Mouse (Mus musculus) midbrain, embryonic 14.5 days (tissue): ENCODE measurements around the gene Iars2. TPM values are rescaled to one million over a fixed set of nuclear protein-coding genes. Genes with fewer than 3 reads are reported as not detected.

Experiments used
- ATAC-seq: fragments of 200-750 bp; cut with Nextera tagmentation; 2 replicates; pipeline ENCODE4 v1.8.0; 2017; ENCODE audit warnings: moderate number of reproducible peaks, moderate library complexity; ENCODE audit not compliant: low FRiP score, low TSS enrichment
- DNase-seq: peaks from one replicate; pipeline ENCODE4 v3.0.0-alpha.2; 2015
- H3K27ac ChIP-seq: fragments of 300-500 bp; sonication (generic); replicated peaks from 2 replicates; pipeline ENCODE4 v1.5.1; 2014; ENCODE audit warnings: mild to moderate bottlenecking, low read depth, low read length, moderate library complexity
- H3K27me3 ChIP-seq: fragments of 300-500 bp; sonication (generic); 2 replicates; pipeline ENCODE4 v1.6.1; 2014; ENCODE audit warnings: low read length, control low read depth, mixed read lengths; ENCODE audit not compliant: control insufficient read depth, insufficient read depth
- H3K36me3 ChIP-seq: fragments of 300-500 bp; sonication (generic); 2 replicates; pipeline ENCODE4 v1.6.1; 2014; ENCODE audit warnings: low read length, control low read depth; ENCODE audit not compliant: control insufficient read depth, insufficient read depth
- H3K4me1 ChIP-seq: fragments of 300-500 bp; sonication (generic); 2 replicates; pipeline ENCODE4 v1.6.1; 2014; ENCODE audit warnings: mild to moderate bottlenecking, antibody characterized with exemption, low read length, control low read depth; ENCODE audit not compliant: control insufficient read depth, insufficient read depth
- H3K4me2 ChIP-seq: fragments of 300-500 bp; sonication (generic); 2 replicates; pipeline ENCODE4 v1.6.1; 2014; ENCODE audit warnings: mild to moderate bottlenecking, low read length, moderate library complexity
- H3K4me3 ChIP-seq: fragments of 300-500 bp; sonication (generic); replicated peaks from 2 replicates; pipeline ENCODE4 v1.5.1; 2014; ENCODE audit warnings: low read depth, low read length
- H3K9ac ChIP-seq: fragments of 300-500 bp; sonication (generic); replicated peaks from 2 replicates; pipeline ENCODE4 v1.6.1; 2014; ENCODE audit warnings: mild to moderate bottlenecking, low read length, moderate library complexity
- H3K9me3 ChIP-seq: fragments of 300-500 bp; sonication (generic); 2 replicates; pipeline ENCODE4 v1.6.1; 2016; ENCODE audit warnings: low read length, control low read depth, mixed read lengths; ENCODE audit not compliant: control insufficient read depth
- WGBS: fragments of 180-500 bp; shearing (Covaris S2); extraction: QIAGEN DNeasy Blood & Tissue Kit; methylation state at CpG from one replicate; pipeline ENCODE4 v1.1.7; 2014; 5-methylcytosine and 5-hydroxymethylcytosine counted together
- polyA plus RNA-seq: library from polyadenylated mRNA; unstranded; fragments of >200 nt; fragmentation: Nextera tagmentation; extraction: Ambion mirVana; gene quantifications from 2 replicates; pipeline ENCODE4 v1.2.1, GENCODE M21; 2014

The Iars2 gene
- polyA plus RNA-seq, 1 experiment from 2014 or later: 22.3 TPM

GRCm38 (mm10) chr1:185256753-185257152 is 72.4 kb downstream of the Iars2 start:
- Histone ChIP-seq H3K27ac (no peak overlapping the region), H3K4me3 (no peak overlapping the region), H3K36me3 (peaks cover 62% of the 10 kb centered on the region), H3K27me3 (no peaks in the 10 kb centered on the region), H3K9ac (no peak overlapping the region), H3K4me1 (no peaks in the 10 kb centered on the region), H3K4me2 (no peak overlapping the region), H3K9me3 (no peaks in the 10 kb centered on the region)
- ATAC-seq: no peak
- WGBS: 34% methylated on average over 3 of the region's 3 CpGs
- no peak for DNase-seq

DNA sequence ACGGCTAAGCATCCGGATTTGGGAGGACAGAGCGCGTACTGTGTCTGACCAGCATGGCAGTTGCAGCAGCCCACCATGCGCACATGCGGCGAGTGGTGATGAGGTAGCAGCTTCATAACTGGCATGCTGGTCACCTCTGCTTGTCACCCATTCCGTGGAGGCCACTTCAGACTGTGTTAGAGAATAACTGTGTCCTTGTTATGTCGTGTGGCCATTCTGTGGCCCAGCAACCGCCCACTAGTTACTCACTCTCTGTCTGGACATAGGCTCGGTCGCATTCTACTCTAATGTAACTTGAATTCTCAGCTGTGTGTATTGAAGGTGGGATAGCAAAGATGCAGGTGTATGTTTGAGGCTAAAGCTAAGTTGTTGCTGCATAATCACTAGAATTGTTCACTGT is 73.9 kb downstream of the Iars2 start:
- no peaks in the 10 kb centered on the region for H3K4me1 ChIP-seq
- H3K4me2 ChIP-seq: no peak overlapping the region
- no peak overlapping the region for H3K9ac ChIP-seq
- peaks cover 62% of the 10 kb centered on the region for H3K36me3 ChIP-seq
- DNase-seq: no peak
- H3K9me3 ChIP-seq: no peaks in the 10 kb centered on the region
- H3K4me3 ChIP-seq: no peak overlapping the region
- ATAC-seq: no peak
- no peaks in the 10 kb centered on the region for H3K27me3 ChIP-seq
- no peak overlapping the region for H3K27ac ChIP-seq
- 93% methylated on average over 12 of the region's 12 CpGs for WGBS

- Histone ChIP-seq H3K4me2 (no peak overlapping the region), H3K27ac (0 out of 2 replicates have a peak overlapping the region, but pooled peaks have one; percentile 41), H3K9ac (no peak overlapping the region), H3K9me3 (no peaks in the 10 kb centered on the region), H3K36me3 (peaks cover 68% of the 10 kb centered on the region), H3K4me3 (no peak overlapping the region), H3K4me1 (no peaks in the 10 kb centered on the region), H3K27me3 (no peaks in the 10 kb centered on the region)
- WGBS: 73% methylated on average over 12 of the region's 12 CpGs
- no peak for ATAC-seq
- peak; percentile 69 for DNase-seq
These were observed 75.9 kb downstream of the Iars2 start for GRCm38 (mm10) chr1:185253140-185253892.

- Histone ChIP-seq H3K4me1 (no peaks in the 10 kb centered on the region), H3K9ac (no peak overlapping the region), H3K4me3 (no peak overlapping the region), H3K4me2 (no peak overlapping the region), H3K27ac (no peak overlapping the region), H3K36me3 (peaks cover 74% of the 10 kb centered on the region), H3K27me3 (no peaks in the 10 kb centered on the region), H3K9me3 (no peaks in the 10 kb centered on the region)
- 90% methylated on average over 3 of the region's 3 CpGs for WGBS
- DNase-seq (no peak), ATAC-seq (no peak)
These were observed 76.8 kb downstream of the Iars2 start for GRCm38 (mm10) chr1:185252351-185252750.

- no peak overlapping the region for H3K4me2 ChIP-seq
- H3K27me3 ChIP-seq: no peaks in the 10 kb centered on the region
- 96% methylated on average over 8 of the region's 8 CpGs for WGBS
- H3K4me1 ChIP-seq: no peaks in the 10 kb centered on the region
- H3K9me3 ChIP-seq: no peaks in the 10 kb centered on the region
- H3K9ac ChIP-seq: no peak overlapping the region
- peaks cover 83% of the 10 kb centered on the region for H3K36me3 ChIP-seq
- H3K27ac ChIP-seq: no peak overlapping the region
- DNase-seq (no peak), ATAC-seq (no peak)
- H3K4me3 ChIP-seq: no peak overlapping the region
These were observed 80.5 kb downstream of the Iars2 start for GRCm38 (mm10) chr1:185248728-185249127.

DNA sequence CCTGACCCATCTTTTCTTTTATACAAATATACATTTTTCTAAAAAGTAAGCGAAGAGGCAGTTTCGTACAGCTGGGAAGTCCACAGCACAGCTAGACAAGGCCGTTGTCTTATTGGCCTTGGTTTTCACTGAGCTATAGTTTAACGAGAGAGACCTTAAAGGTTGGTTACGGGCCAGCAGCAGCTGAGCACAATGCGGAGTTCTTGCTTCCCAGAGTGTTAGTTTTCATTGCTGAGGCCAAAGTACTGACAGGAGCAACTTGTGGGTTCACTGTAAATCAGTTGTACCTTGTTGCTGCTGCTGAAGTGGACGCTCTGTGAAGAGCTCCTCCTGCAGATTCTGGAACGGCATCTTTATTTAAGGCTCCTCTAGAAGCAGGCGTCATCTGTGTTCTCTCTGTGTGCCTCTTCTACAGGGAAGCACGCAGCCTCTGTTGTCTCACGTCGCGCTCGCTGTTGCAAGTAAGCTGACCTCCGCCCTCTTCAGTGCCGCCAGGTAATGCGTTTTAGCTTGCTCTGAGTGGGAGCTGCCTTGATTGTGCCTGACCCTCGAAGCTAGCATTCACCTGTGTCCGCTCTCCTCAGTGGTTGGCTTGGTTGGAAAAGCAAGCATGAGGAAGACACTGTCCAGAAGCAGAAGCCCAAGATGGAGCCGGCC is 81.6 kb downstream of the Iars2 start:
- Histone ChIP-seq H3K4me1 (no peaks in the 10 kb centered on the region), H3K4me2 (no peak overlapping the region), H3K4me3 (no peak overlapping the region), H3K36me3 (peaks cover 85% of the 10 kb centered on the region), H3K27me3 (no peaks in the 10 kb centered on the region), H3K27ac (no peak overlapping the region), H3K9ac (no peak overlapping the region), H3K9me3 (no peaks in the 10 kb centered on the region)
- ATAC-seq (no peak), DNase-seq (no peak)
- 94% methylated on average over 20 of the region's 20 CpGs for WGBS

DNA sequence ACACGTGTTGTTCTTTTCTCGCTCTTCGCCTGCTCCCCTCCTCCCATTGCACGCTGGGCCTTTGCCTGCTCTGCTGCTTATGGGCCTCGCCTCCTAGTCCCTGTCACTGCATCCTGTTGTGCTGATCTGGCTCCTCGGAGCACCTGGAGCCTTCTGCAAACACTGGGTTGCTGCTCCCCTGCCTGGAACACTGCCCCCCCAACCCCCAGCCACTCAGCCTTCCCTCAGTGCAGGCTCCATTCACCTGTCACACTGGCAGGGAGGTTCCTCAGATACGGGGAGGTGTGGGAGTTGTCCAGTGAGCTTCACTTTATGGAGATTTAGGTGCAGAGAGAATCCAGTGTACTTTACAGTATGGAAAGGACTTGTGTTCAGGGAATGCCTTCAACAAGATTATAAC is 83.7 kb downstream of the Iars2 start:
- no peaks in the 10 kb centered on the region for H3K27me3 ChIP-seq
- no peak for ATAC-seq
- H3K4me3 ChIP-seq: no peak overlapping the region
- H3K27ac ChIP-seq: no peak overlapping the region
- 84% methylated on average over 7 of the region's 7 CpGs for WGBS
- no peaks in the 10 kb centered on the region for H3K4me1 ChIP-seq
- DNase-seq: no peak
- H3K4me2 ChIP-seq: no peak overlapping the region
- H3K36me3 ChIP-seq: peaks cover 84% of the 10 kb centered on the region
- H3K9me3 ChIP-seq: no peaks in the 10 kb centered on the region
- H3K9ac ChIP-seq: no peak overlapping the region

DNA sequence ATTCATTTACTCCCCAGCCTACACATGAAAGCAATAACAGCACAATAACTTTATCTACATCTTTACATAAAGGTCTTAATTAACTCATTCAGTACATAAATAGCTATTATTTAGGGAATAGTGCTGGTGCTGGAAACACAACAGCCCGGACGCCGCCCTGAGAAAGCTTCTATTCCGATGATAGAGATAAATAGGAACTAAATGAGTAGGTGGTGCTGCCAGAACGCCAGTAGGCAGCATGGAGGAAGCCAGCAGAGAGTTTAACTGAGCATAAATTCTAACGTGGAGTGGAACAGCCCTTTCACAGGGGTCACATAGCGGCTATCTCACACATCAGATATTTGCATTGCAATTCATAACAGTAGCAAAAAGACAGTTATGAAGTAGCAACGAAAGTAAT is 86.2 kb downstream of the Iars2 start:
- WGBS: 94% methylated on average over 8 of the region's 8 CpGs
- no peak for ATAC-seq
- no peak for DNase-seq

GRCm38 (mm10) chr1:185236530-185236929 is 92.7 kb downstream of the Iars2 start:
- H3K4me3 ChIP-seq: no peak overlapping the region

More for the DNA sequence above, 86.2 kb downstream of the Iars2 start:
- no peaks in the 10 kb centered on the region for H3K27me3 ChIP-seq
- H3K9me3 ChIP-seq: no peaks in the 10 kb centered on the region
- H3K4me1 ChIP-seq: no peaks in the 10 kb centered on the region
- H3K27ac ChIP-seq: no peak overlapping the region
- H3K4me3 ChIP-seq: no peak overlapping the region
- no peak overlapping the region for H3K9ac ChIP-seq
- no peak overlapping the region for H3K4me2 ChIP-seq
- peaks cover 83% of the 10 kb centered on the region for H3K36me3 ChIP-seq

More at GRCm38 (mm10) chr1:185236530-185236929, 92.7 kb downstream of the Iars2 start:
- no peaks in the 10 kb centered on the region for H3K4me1 ChIP-seq
- H3K27ac ChIP-seq: no peak overlapping the region
- ATAC-seq: no peak
- H3K36me3 ChIP-seq: peaks cover 59% of the 10 kb centered on the region
- WGBS: 89% methylated on average over 4 of the region's 4 CpGs
- no peaks in the 10 kb centered on the region for H3K9me3 ChIP-seq
- no peak for DNase-seq
- H3K27me3 ChIP-seq: no peaks in the 10 kb centered on the region
- H3K9ac ChIP-seq: no peak overlapping the region
- H3K4me2 ChIP-seq: no peak overlapping the region
